Mouse (Mus musculus) MEL-GATA-1-ER (cell line): ENCODE data around the gene Lamc2.

Experiments used
- DNase-seq: peaks from one replicate; pipeline ENCODE4 v3.0.0-alpha.2; 2012; ENCODE audit warnings: low read depth; ENCODE audit errors: extremely low read depth

The Lamc2 gene

DNA sequence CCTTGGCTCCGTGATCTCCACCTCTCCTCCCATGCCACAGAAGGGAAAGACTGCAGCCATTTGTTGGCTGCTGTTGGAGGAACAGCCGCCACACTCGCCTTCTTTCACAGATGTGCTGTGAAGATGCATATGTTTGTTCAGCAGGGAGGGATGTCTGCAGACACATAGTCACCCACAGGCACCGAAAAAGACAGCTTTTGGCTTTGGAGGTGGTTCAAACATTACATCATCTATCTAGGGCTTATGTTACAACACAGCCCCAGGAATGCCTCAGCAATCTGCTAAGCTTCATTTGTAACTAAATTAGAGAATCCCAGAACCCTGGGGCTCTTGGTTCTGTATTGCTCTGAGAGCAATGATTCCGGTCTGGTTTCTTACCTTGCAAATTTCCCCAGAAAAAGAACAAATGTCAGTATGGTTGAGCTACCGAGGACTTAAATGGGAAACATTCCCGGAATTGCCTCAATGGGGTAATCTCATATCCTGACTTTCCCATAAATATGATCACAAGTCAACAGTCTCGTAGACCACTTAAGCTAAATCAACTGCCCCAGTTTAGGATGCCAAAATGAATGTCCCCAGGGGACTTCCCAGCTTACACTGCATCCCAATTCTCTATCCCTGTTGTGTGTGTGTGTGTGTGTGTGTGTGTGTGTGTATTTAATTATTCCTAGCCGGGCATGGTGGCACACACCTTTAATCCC lies 5.5 kb downstream of the Lamc2 start:
- no peak for DNase-seq

DNA sequence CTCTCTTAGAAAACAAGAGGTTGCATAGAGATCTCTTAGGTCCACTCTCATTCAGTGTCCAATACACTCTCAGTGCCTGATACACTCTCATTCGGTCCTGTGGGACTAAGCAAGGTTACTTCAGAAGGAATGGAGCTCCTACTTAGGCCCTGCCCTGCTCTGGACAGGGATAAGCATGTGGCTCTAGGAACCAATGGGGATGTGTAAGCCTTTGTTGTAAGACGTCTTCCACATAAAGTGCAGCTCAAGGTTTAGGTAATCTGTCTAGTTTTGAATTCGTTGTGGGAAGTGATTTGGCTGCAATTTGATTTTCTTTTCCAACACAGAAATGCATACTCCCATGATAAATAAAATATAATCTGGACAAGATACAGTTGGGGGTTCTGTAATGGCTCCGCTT lies 6.1 kb downstream of the Lamc2 start:
- no peak for DNase-seq

DNA sequence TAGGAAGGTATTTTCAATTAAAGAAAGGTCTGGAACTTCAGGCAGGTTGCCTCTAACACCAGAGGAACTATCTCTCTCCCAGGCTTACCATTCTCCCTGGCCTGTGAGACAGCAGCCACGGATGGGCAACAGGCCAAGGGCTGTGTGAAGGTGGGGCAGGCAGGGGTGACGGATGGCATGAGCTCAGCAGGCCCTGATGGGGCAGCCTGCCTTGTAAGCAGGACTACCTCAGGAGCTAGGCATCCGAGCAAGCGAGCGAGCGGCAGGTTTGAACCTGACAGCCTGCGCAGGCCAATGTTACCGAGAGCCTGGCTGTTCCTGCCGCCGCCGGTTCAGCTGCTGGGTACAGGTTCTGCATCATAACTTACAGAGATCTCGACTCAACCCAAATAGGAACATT lies 11.4 kb downstream of the Lamc2 start:
- DNase-seq, result no peak

DNA sequence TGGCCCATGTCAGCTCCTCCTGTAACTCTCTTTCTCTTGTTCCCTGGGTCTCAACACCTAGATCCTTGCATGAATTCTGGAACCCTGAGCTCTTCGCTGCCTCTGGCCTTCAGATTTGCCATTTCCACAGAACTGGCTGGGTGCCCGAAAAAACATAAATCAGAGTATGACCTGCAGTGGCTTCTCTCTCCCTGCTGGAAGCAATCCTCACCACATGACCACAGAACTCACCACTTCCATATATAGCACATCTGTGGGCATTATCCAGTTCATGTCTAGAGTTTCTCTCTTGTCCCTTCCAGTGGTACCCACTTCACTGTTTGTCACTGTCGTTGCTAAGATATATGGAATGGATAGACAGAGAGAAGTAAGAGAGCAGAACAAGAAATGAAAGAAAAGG lies 13.0 kb downstream of the Lamc2 start:
- no peak for DNase-seq

DNA sequence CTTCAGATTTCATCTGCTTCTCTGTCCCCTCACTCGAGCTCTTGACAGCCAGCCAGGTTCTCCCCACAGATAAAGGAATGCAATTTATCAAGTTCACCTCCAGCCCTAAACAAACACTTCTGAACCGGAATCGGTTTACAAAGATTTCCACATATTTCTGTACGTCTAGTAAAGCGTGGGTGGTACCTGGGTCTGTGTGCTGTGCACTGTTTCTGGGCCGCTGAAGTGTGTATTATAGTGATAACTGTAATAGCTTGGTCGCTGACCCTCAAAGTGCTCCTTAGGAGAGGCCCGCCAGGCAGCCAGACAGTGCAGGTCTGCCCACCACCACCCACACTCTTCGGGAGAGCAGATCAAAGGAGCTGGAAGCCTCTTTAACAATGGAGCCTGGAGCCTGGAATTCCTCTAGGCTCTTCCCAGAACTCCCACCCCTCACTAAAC lies 13.9 kb downstream of the Lamc2 start:
- DNase-seq, result no peak

DNA sequence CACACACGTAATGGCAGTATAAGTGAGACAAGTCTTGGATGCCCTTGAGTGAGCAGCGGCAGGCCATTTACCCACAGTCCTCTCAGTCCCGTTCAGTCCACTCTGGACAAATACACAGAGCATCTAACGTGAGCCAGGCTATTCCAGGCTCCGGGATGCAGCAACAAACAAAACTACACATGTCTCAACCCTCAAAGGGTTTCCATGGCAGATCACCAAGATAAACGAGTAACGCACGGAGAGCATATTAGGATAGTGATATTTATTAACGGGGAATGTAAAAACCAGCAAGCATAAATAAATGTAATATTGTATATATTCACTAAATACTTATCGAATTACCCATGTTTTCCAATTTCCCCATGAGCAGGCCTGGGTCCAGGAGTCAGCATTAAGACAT lies 15.2 kb downstream of the Lamc2 start:
- no peak for DNase-seq

DNA sequence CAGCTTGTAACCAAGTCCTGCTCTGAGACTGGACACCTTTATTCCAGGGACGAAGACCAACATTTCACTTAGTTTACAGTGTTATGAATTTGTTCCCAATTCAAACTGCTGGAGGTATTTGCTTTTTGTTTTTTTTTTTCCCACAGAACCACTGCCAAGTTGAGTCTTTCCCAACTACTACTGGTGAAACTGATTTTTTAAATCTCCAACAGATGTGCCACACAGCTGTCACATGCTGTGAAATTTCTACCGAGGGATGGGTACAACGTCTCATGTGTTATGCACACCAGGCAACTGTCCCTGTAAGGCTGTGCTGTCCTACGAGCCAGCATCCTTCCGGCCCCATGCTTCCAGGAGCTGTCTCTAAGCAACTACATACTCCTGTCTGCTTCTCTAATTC lies 18.0 kb downstream of the Lamc2 start:
- DNase-seq, result no peak

DNA sequence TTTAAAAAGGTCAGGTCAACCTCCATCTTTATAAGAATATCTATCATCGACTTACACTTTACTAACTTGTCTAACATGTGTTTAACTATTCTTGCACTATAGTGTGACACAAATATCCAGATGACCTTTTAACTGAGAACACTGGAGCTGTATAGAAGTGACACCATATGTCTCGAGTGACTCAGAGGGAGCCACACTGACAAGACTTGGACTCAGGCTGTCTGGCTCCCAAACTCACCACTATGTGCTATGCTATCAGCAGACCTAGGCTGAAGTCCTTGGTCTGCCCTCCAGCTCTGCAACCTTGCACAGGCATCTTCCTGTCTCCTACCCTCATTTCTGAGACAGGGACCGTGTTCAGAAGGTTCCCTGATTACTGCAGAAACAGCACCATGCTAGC lies 22.4 kb downstream of the Lamc2 start:
- no peak for DNase-seq

DNA sequence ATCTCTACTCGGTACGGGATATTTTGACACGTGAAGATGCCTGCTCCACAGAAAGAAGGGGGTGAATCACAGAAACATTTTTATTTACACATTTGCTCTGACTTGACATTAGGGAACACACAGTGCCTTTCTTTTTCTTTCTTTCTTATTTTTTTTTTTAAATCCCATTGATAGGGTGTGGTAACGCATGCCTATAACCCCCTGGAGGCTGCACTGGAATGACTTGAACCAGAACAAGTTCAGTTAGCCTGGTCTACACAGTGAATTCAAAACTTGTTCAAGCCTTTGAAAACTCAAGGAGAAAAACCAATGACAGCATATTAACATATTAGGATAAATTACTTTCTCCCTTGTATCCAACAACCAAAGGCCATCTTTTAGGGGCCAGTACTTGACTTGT lies 27.1 kb downstream of the Lamc2 start:
- no peak for DNase-seq

DNA sequence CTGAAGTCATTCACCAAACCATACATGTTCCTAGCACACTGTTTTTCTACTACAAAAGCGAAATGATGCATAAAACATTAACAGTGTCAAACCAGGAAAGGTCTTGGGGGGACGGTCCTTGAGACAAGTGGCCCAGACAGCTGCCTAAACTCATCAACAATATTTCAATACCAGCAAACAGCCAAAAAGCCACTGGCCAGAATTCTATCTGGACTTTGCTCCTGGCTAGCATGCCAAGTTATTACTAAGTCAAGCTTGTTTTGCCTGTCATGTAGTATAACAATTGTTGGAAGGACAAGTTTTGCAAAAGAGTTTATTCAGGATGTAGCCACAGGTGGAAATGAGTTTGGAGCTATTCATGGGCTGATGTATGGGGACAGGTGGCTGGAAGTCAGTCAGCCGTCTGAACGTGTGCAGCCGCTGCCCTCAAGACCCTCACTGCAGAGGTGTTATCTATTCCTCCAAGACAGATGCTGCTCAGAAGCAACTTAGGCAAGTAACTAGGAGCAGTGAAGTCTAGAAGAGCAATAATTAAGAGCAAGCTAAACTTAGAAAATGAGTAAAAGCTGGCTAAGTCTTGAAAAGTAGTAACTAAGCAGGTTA lies 29.1 kb downstream of the Lamc2 start:
- DNase-seq, result no peak

DNA sequence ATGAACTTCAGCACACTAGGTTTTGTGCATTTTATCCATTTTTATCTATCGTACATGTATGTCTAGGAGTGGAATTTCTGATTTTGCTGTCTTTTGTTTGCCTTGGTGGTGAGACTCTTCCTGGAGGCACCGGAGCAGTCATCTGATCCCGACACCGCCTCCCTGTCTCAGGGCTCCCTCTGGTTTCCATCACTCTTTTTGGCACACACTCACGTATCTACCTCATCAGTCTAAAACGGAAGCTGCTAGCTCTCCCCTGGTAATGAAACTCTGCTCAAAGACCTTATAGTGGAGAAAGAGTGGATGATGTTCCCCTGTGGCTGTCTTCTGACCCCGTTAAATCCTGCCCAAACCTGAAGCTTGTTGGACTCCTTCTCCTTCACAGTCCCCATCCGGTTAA lies 30.9 kb downstream of the Lamc2 start:
- no peak for DNase-seq

DNA sequence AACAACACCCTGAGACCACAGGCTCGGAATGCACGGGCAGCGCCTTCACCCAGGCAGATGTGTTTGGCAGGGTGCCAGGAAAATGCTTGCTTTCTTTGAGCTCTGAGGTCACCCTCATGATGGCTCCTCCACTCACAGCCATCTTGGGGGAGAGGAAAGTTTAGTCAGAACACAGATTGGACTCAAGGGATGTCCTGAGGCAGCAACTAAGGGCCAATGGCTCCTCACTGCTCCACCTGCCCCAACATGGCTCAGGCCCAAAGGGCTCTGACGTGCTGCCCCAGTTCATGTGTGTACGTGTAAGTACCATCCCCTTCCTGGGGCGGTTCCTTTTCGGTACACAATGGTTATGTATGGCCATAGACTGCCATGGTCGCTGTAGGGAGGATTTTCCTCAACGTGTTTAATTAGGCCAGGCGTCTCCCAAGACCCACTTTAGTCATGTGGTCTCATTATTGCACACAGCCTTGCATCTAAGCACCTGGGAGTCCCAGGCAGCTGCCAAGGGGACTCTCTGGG lies 32.6 kb downstream of the Lamc2 start:
- DNase-seq, result no peak

DNA sequence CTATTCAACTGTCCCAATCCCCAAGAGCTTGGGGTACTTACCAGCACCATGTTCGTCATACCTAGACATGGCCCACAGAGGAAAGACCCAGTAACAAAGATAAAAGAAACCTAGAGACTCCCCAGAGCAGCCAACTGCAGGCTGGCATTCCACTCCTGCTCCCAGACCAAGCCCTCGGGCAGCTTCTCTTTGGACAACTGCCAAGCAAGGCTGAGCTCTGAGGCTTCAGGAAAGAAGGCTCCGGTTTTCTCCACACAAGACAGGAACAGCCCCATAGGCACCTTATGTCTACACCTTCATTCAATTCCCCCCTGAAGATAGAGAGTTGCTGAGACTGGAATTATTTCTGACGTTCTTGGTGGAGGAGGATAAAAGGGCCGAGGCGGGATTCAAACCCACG lies 33.7 kb downstream of the Lamc2 start:
- no peak for DNase-seq

DNA sequence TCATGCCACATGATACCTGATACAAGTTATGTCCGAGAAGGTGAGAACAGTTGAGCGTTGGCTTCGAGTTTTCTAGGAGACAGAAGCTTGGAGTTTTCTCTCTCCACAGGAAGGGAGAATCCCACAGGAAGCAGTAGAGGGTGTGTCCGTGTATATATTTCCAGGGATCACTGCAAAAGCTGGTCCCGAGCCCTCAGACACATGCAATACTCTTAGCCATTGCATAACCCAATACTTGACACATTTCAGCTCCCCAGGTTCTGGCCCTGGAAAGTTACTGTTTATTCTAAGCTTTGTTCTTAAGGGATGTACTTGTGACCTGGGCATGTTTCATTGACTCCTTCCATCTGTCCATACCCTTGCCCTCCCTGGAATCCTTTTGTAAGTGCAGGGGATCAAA lies 40.5 kb downstream of the Lamc2 start:
- DNase-seq, result no peak

DNA sequence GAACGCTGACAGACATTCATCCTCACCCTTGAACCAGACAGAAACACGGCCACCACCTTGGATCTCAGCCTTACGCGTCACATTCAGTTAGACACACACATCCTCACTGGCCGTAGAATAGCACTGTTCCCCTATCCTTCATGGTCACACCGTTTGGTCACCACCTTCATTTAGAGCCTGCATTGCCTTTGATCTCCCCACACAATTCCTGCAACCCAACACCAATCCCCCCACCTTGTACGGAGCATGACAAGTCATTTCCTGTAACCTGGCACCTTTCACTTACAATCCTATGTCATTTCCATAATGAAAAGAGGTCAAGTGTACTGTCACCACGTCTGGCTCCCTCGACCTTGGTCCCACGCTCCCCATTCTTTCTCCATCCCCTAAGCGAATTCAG lies 42.2 kb downstream of the Lamc2 start:
- DNase-seq, result no peak

DNA sequence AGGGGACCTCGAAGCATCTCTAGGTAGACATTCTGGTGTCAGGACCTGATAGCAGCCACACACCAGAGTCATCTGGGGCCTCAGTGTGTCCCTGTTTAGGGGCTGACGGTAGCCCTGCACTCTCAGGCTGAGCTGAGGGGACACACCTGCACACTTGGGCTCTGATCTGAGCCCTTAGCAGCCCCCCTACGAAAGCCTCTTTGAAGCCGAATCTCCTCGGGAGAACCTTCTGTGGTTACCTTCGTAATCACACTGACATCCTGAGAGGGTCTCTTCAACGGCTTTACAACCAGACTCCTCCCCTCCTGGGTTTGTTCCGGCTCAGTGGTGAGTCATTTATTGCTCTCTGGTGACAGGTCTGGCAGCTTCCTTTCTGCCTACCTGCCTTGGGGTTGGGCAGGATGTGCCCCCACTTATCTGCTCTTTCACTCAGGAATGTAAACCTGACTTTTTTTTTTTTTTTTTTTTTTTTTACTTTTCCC lies 45.5 kb downstream of the Lamc2 start:
- no peak for DNase-seq

DNA sequence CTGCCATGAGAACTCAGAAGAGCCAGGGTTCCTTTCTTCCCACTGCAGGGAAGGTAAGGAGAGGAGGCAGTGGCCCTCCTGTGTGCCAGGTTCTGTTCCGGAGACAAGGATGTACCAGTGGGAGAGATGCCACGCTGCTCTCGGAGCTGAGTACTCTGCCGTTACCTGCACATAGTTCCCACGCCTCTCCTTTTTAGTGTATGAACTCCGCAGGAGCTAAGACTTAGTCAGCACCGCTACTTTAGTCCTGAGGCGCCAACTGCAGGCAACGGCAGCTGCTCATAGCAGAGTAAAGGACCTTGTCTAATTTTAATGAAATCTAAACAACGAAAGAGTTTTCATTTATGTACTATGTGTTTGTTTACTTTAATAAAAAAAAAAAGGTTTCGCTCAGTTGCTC lies 46.0 kb downstream of the Lamc2 start:
- DNase-seq, result no peak

DNA sequence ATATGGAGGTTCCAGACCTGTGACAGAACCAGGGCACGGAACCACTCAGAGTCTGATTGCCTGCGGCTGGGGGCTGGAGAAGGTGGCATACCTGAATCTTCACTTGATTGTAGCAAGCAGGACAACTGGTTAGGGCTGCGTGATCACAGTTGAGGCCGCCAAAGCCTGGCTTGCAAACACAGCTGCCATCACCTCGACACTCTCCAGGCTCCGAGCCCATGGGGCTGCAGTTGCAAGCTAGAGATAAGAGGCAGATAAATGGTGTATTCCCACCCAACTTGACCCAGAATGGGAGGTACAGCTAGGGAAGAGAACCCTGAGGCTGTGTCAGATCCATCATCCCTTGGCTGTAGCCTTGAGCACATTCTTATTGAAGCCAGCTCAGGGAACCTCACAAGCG lies 46.6 kb downstream of the Lamc2 start:
- no peak for DNase-seq

DNA sequence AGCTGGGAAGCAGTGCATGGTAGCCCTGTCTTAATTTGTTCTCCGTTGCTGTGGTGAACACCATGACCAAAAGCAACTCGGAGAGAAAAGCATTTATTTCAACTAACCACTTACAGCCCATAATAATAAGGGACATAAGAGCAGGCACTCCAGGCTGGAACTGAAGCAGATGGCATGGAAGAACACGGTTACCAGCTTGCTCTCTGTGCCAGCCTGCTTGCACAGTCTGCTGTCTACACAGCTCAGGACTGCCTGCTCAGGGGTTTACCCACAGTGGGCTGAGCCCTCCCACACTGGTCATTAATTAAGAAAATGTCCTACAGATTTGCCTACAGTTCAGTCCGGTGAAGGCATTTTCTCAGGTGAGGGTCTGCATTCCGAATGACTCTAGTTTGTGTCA lies 47.8 kb downstream of the Lamc2 start:
- no peak for DNase-seq

DNA sequence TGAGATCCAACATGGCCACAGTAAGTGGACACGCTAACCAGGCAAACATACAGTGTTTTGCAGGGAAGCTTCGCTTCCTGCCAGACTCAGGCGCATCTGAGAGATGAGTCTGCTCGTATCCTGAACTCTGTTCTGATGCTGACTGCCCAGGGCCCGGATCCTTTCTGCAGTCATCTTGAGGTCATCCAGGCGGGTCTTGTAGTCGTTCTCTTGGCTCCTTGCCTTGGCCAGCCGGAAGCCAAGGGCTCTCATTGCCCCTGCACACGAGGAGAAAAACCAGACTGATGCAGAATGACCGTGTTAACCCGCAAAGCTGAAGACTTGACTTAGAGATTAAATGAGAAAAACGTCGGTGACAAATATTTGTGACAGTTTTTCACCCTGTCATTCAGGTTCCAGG lies 49.6 kb downstream of the Lamc2 start:
- no peak for DNase-seq

DNA sequence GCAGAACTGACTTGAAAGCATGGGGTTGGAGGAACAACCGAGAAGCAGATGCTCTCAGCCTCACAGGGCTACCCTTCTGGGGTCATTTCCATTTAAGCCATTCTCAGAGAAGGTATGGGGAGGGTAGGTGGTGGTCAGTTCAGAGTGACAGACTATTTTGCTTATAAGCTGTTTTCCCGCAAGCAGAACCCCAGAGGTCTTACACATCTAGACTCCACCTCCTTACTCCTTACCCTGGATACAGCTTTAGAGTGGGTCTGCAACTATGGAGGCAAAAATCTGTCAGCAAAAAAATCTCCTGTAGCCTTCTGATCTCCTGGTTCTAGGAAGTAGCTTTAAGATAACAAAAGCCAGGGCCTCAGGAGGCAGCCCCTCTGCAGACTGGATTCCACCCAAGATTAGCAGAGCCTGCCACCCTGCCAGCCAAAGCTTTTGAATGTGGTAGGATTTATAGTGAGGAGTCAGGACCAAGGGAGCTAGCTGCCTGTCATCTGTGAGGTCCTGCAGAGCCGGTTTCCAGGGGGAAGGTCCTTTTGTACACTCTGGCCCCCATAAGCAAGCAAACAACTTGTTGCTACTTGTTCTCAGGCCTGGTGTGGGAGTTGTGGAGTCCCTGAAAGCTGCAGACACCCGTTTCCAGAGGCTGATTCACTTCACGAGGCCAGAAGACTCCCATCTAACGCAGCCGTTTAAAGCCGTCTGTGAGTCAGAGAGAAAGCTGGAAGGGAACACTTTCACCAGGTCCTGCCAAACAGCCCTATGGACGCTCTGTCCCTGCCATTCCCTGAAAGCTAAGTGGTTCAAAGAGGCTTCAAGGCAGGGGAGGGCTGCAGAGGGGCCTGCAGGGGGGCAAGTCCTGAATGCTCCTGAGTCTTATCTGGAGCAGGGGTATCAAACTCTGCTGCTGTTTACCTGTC lies 52.1 kb downstream of the Lamc2 start:
- DNase-seq, result no peak
